Comparison of ENCODE assay signal across 18 mouse cellular contexts in the genomic region with DNA sequence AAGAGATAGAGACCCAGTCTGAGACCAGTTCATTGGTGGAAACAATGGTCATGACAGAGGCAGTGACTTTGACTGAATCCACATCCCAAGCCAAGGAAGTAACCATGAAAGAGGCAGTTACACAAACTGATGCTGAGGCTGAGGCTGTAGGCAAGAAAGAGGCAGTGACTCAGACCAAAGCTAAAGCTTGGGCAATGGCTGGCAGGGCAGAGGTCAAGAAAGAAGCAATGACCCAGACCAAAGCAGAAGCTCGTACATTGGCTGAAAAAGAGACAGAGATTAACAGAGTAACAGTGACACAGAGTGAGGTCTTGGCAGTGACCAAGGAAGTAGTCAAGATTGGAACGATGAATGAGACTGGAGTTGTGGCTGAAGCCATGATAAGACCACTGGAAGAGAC. TPM values are rescaled to one million over a fixed set of nuclear protein-coding genes. Genes with fewer than 3 reads are reported as not detected.
"Had no signal": no experiment of that assay in that cellular context is flagged by ENCODE, and none has a peak within 500 bp of the region (broad histone marks: within the 10 kb centered on the region; RNA-seq: fewer than 3 reads in every experiment).

No protein-coding gene starts in this region.

- H3K4me3 ChIP-seq: megakaryocyte, embryonic 14.5 days; midbrain, embryonic 13.5 days; midbrain, embryonic 15.5 days; neural tube, embryonic 12.5 days had no signal

- ATAC-seq: midbrain, embryonic 13.5 days; midbrain, embryonic 15.5 days had no signal

- H3K27ac ChIP-seq: midbrain, embryonic 13.5 days; midbrain, embryonic 15.5 days; neural tube, embryonic 12.5 days had no signal

- H3K4me1 ChIP-seq: neural tube, embryonic 12.5 days had no signal

- H3K9ac ChIP-seq: lung, embryonic 14.5 days; midbrain, embryonic 13.5 days; midbrain, embryonic 15.5 days; neural tube, embryonic 12.5 days had no signal

- H3K27me3 ChIP-seq: midbrain, embryonic 13.5 days; midbrain, embryonic 15.5 days; neural tube, embryonic 12.5 days had no signal

- H3K9me3 ChIP-seq: megakaryocyte, embryonic 14.5 days; midbrain, embryonic 13.5 days; midbrain, embryonic 15.5 days; neural tube, embryonic 12.5 days had no signal

- DNase-seq: lung, adult 18-20 months; lung, embryonic 14.5 days; lung, postnatal 10 days; lung, postnatal 4 days; retina, postnatal 1 day; right cerebral cortex, adult 18-20 months; right cerebral cortex, postnatal 25 days; right cerebral cortex, postnatal 4 days; spleen, adult 18-20 months; thymus, adult 18-20 months; thymus, postnatal 14 days; thymus, postnatal 36 days had no signal

- H3K4me2 ChIP-seq: lung, embryonic 14.5 days; midbrain, embryonic 11.5 days; neural tube, embryonic 12.5 days had no signal

RNA-seq across cellular contexts. Expression of gene Armcx1, which starts 28.1 kb away (rescaled TPM):
- total RNA-seq: monocyte, adult 5-6 weeks had no signal
